Mouse (Mus musculus): ENCODE results near the gene Mier2. TPM values are rescaled to one million over a fixed set of nuclear protein-coding genes. Genes with fewer than 3 reads are reported as not detected.

The Mier2 gene
- polyA plus RNA-seq, 1 experiment from 2014 or later, result 66.1 TPM

GRCm38 (mm10) chr10:79537781-79538180, 17.2 kb downstream of the Mier2 start:
- Histone ChIP-seq H3K27me3 (no peaks in the 10 kb centered on the region; the same call in 1 of the 2 replicates), H3K9ac (no peak overlapping the region), H3K9me3 (replicated peaks) (no peaks in the 10 kb centered on the region), H3K4me2 (replicated peaks) (no peak overlapping the region), H3K36me3 (peaks cover 51% of the 10 kb centered on the region), H3K27ac (no peak overlapping the region), H3K4me3 (no peak overlapping the region), H3K4me1 (peaks cover 10% of the 10 kb centered on the region; the same call in 1 of the 2 replicates)
- 88% methylated on average over 2 of the region's 2 CpGs for WGBS
- no peak for ATAC-seq (ENCODE audit: low FRiP score)

- Histone ChIP-seq H3K9me3 (replicated peaks) (no peaks in the 10 kb centered on the region), H3K36me3 (peaks cover 47% of the 10 kb centered on the region), H3K4me1 (peaks cover 15% of the 10 kb centered on the region), H3K9ac (no peak overlapping the region), H3K4me3 (no peak overlapping the region), H3K4me2 (replicated peaks) (no peak overlapping the region), H3K27me3 (no peaks in the 10 kb centered on the region; the same call in 1 of the 2 replicates), H3K27ac (no peak overlapping the region)
- ATAC-seq (ENCODE audit: low FRiP score), result no peak
- WGBS, result 94% methylated on average over 7 of the region's 7 CpGs
Measured at GRCm38 (mm10) chr10:79537271-79537670, 17.7 kb downstream of the Mier2 start.

- Histone ChIP-seq H3K9me3 (replicated peaks) (no peaks in the 10 kb centered on the region), H3K4me1 (peaks cover 16% of the 10 kb centered on the region), H3K27ac (no peak overlapping the region), H3K4me2 (replicated peaks) (no peak overlapping the region), H3K9ac (no peak overlapping the region), H3K36me3 (peaks cover 40% of the 10 kb centered on the region), H3K27me3 (no peaks in the 10 kb centered on the region; the same call in 1 of the 2 replicates), H3K4me3 (no peak overlapping the region)
- no peak for ATAC-seq (ENCODE audit: low FRiP score)
- WGBS, result 78% methylated on average over 12 of the region's 12 CpGs
Measured at GRCm38 (mm10) chr10:79536461-79537080, 18.4 kb downstream of the Mier2 start.

- Histone ChIP-seq H3K27me3 (no peaks in the 10 kb centered on the region; the same call in 1 of the 2 replicates), H3K4me3 (no peak overlapping the region), H3K27ac (no peak overlapping the region), H3K4me1 (peaks cover 16% of the 10 kb centered on the region), H3K4me2 (replicated peaks) (no peak overlapping the region), H3K36me3 (peaks cover 29% of the 10 kb centered on the region), H3K9ac (no peak overlapping the region), H3K9me3 (replicated peaks) (no peaks in the 10 kb centered on the region)
- no peak for ATAC-seq (ENCODE audit: low FRiP score)
- WGBS, result 56% methylated on average over 1 of the region's 1 CpGs
Measured at GRCm38 (mm10) chr10:79535431-79535830, 19.6 kb downstream of the Mier2 start.

GRCm38 (mm10) chr10:79534426-79534825, 20.6 kb downstream of the Mier2 start:
- Histone ChIP-seq H3K9ac (no peak overlapping the region), H3K4me1 (peaks cover 16% of the 10 kb centered on the region), H3K27ac (no peak overlapping the region), H3K9me3 (replicated peaks) (no peaks in the 10 kb centered on the region), H3K4me3 (no peak overlapping the region), H3K36me3 (peaks cover 19% of the 10 kb centered on the region), H3K4me2 (replicated peaks) (no peak overlapping the region), H3K27me3 (no peaks in the 10 kb centered on the region; the same call in 1 of the 2 replicates)
- ATAC-seq (ENCODE audit: low FRiP score), result no peak
- WGBS, result 85% methylated on average over 2 of the region's 2 CpGs

- H3K9ac ChIP-seq, result peak within 1 kb of the TSS; percentile 63
- peak; percentile 48 for ATAC-seq (ENCODE audit: low FRiP score)
- H3K27ac ChIP-seq, result no peak within 1 kb of the TSS
Measured at GRCm38 (mm10) chr10:79533126-79533911, 21.7 kb downstream of the Mier2 start, which contains the start of gene Plpp2. TSS of gene Plpp2 (minus strand) at chr10:79533796.

GRCm38 (mm10) chr10:79532678-79533077, 22.3 kb downstream of the Mier2 start:
- Histone ChIP-seq H3K4me3 (peak overlapping the region; percentile 60), H3K36me3 (peaks cover 1% of the 10 kb centered on the region; the same call in 1 of the 2 replicates), H3K27ac (no peak overlapping the region), H3K27me3 (no peaks in the 10 kb centered on the region; the same call in 1 of the 2 replicates), H3K4me1 (peaks cover 16% of the 10 kb centered on the region), H3K9ac (peak overlapping the region; percentile 63; the same call in 1 of the 2 replicates), H3K9me3 (replicated peaks) (no peaks in the 10 kb centered on the region), H3K4me2 (replicated peaks) (peak overlapping the region; percentile 96)
- 24% methylated on average over 3 of the region's 3 CpGs for WGBS
- ATAC-seq (ENCODE audit: low FRiP score), result peak; percentile 9; the same call in 1 of the 2 replicates

More at GRCm38 (mm10) chr10:79533126-79533911, 21.7 kb downstream of the Mier2 start, which contains the start of gene Plpp2:
- H3K27me3 ChIP-seq, result no peaks in the 10 kb centered on the region; the same call in 1 of the 2 replicates
- peaks cover 8% of the 10 kb centered on the region; the same call in 1 of the 2 replicates for H3K36me3 ChIP-seq
- no peaks in the 10 kb centered on the region for H3K9me3 ChIP-seq (replicated peaks)
- peak within 1 kb of the TSS; percentile 96 for H3K4me2 ChIP-seq (replicated peaks)
- under 1% methylated on average over 51 of the region's 52 CpGs for WGBS
- H3K4me3 ChIP-seq, result peak within 1 kb of the TSS; percentile 60
- H3K4me1 ChIP-seq, result peaks cover 16% of the 10 kb centered on the region

- no peak overlapping the region for H3K4me2 ChIP-seq (replicated peaks)
- H3K27ac ChIP-seq, result no peak overlapping the region
- no peaks in the 10 kb centered on the region; the same call in 1 of the 2 replicates for H3K27me3 ChIP-seq
- H3K9ac ChIP-seq, result no peak overlapping the region
- 80% methylated on average over 3 of the region's 3 CpGs for WGBS
- H3K4me3 ChIP-seq, result no peak overlapping the region
- peaks cover 16% of the 10 kb centered on the region for H3K4me1 ChIP-seq
- no peak for ATAC-seq (ENCODE audit: low FRiP score)
- H3K9me3 ChIP-seq (replicated peaks), result no peaks in the 10 kb centered on the region
- no peaks in the 10 kb centered on the region for H3K36me3 ChIP-seq
Measured at GRCm38 (mm10) chr10:79531593-79531992, 23.4 kb downstream of the Mier2 start.

GRCm38 (mm10) chr10:79530721-79531120, 24.3 kb downstream of the Mier2 start:
- no peak overlapping the region for H3K4me2 ChIP-seq (replicated peaks)
- no peaks in the 10 kb centered on the region; the same call in 1 of the 2 replicates for H3K27me3 ChIP-seq
- H3K36me3 ChIP-seq, result no peaks in the 10 kb centered on the region
- H3K27ac ChIP-seq, result no peak overlapping the region
- WGBS, result 92% methylated on average over 13 of the region's 13 CpGs
- H3K4me3 ChIP-seq, result no peak overlapping the region
- ATAC-seq (ENCODE audit: low FRiP score), result no peak
- no peak overlapping the region for H3K9ac ChIP-seq
- peaks cover 16% of the 10 kb centered on the region for H3K4me1 ChIP-seq
- no peaks in the 10 kb centered on the region for H3K9me3 ChIP-seq (replicated peaks)

- Histone ChIP-seq H3K9me3 (replicated peaks) (no peaks in the 10 kb centered on the region), H3K4me3 (no peak overlapping the region), H3K9ac (no peak overlapping the region), H3K27me3 (no peaks in the 10 kb centered on the region; the same call in 1 of the 2 replicates), H3K36me3 (no peaks in the 10 kb centered on the region), H3K27ac (no peak overlapping the region), H3K4me2 (replicated peaks) (no peak overlapping the region), H3K4me1 (peaks cover 16% of the 10 kb centered on the region)
- 72% methylated on average over 8 of the region's 8 CpGs for WGBS
- no peak for ATAC-seq (ENCODE audit: low FRiP score)
Measured at GRCm38 (mm10) chr10:79530241-79530640, 24.8 kb downstream of the Mier2 start.

GRCm38 (mm10) chr10:79528081-79528480, 26.9 kb downstream of the Mier2 start:
- H3K27ac ChIP-seq, result no peak overlapping the region
- no peaks in the 10 kb centered on the region for H3K27me3 ChIP-seq
- peaks cover 9% of the 10 kb centered on the region for H3K4me1 ChIP-seq
- H3K4me3 ChIP-seq, result no peak overlapping the region
- ATAC-seq (ENCODE audit: low FRiP score), result no peak
- no peaks in the 10 kb centered on the region for H3K9me3 ChIP-seq (replicated peaks)
- H3K9ac ChIP-seq, result no peak overlapping the region
- 80% methylated on average over 3 of the region's 3 CpGs for WGBS
- H3K36me3 ChIP-seq, result no peaks in the 10 kb centered on the region
- H3K4me2 ChIP-seq (replicated peaks), result no peak overlapping the region

GRCm38 (mm10) chr10:79527453-79527845, 27.6 kb downstream of the Mier2 start:
- Histone ChIP-seq H3K9ac (no peak overlapping the region), H3K4me2 (replicated peaks) (no peak overlapping the region), H3K27ac (no peak overlapping the region), H3K4me1 (peaks cover 2% of the 10 kb centered on the region; the same call in 1 of the 2 replicates), H3K36me3 (no peaks in the 10 kb centered on the region), H3K27me3 (no peaks in the 10 kb centered on the region), H3K9me3 (replicated peaks) (no peaks in the 10 kb centered on the region), H3K4me3 (no peak overlapping the region)
- ATAC-seq (ENCODE audit: low FRiP score), result no peak
- 84% methylated on average over 6 of the region's 6 CpGs for WGBS

Data from hindbrain, embryonic 12.5 days (tissue).